ENCODE assay signal across 14 mouse cellular contexts in the genomic region with DNA sequence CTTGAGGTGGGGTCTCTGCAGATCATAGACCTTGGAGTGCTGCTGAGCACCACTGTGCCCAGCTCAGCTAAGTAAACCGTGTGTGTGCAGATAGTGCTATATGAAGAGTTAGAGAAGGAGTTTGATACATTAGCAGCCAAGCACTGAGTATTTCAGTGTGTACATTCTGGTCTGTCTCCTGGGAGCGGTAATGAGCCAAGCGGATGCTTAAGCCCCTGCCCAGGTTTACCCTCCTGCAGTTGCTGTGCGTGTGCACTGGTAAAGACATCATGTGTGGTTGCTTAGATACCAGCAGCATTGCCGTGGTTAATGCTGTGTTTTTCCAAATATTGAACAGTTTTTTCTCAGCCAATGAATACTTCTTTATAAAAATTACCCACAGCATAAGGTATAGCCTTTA.
"Had no signal": no experiment of that assay in that cellular context is flagged by ENCODE, and none has a peak within 500 bp of the region (broad histone marks: within the 10 kb centered on the region; RNA-seq: fewer than 3 reads in every experiment).

No protein-coding gene starts in this region.

- ATAC-seq: intestine, embryonic 16.5 days had no signal

- H3K9me3 ChIP-seq: kidney, embryonic 15.5 days; limb, embryonic 13.5 days; neural tube, embryonic 12.5 days; stomach, embryonic 15.5 days had no signal

- DNase-seq: kidney, adult 2 months; kidney, postnatal 14 days; layer of hippocampus, adult 9-11 months; layer of hippocampus, postnatal 36 days; lung, adult 18-20 months; right cerebral cortex, postnatal 14 days; thymus, adult 2 months; thymus, postnatal 25 days had no signal

- H3K4me2 ChIP-seq: kidney, embryonic 15.5 days; limb, embryonic 13.5 days; neural tube, embryonic 12.5 days; stomach, embryonic 15.5 days had no signal

- H3K27ac ChIP-seq: kidney, embryonic 15.5 days; limb, embryonic 13.5 days; liver, embryonic 14.5 days; neural tube, embryonic 12.5 days; stomach, embryonic 15.5 days had no signal

- H3K27me3 ChIP-seq: kidney, embryonic 15.5 days; limb, embryonic 13.5 days; neural tube, embryonic 12.5 days; stomach, embryonic 15.5 days had no signal

- H3K4me3 ChIP-seq: kidney, embryonic 15.5 days; limb, embryonic 13.5 days; neural tube, embryonic 12.5 days; stomach, embryonic 15.5 days had no signal

- H3K9ac ChIP-seq: kidney, embryonic 15.5 days; limb, embryonic 13.5 days; liver, embryonic 14.5 days; neural tube, embryonic 12.5 days; stomach, embryonic 15.5 days had no signal
